Mouse (Mus musculus) embryonic facial prominence, embryonic 12.5 days (tissue): ENCODE data around the gene Abcd3. TPM values are rescaled to one million over a fixed set of nuclear protein-coding genes. Genes with fewer than 3 reads are reported as not detected.

ENCODE experiments used
- ATAC-seq: fragments of 200-750 bp; cut with Nextera tagmentation; 2 replicates; pipeline ENCODE4 v1.8.0; 2017; ENCODE audit not compliant: insufficient number of reproducible peaks, insufficient read depth, low FRiP score, low TSS enrichment
- H3K27ac ChIP-seq: fragments of 300-500 bp; sonication (generic); 2 replicates; pipeline ENCODE4 v1.5.1; 2016; ENCODE audit warnings: mild to moderate bottlenecking
- H3K27me3 ChIP-seq: fragments of 300-500 bp; sonication (generic); 2 replicates; pipeline ENCODE4 v1.6.1; 2016; ENCODE audit warnings: mild to moderate bottlenecking, moderate library complexity
- H3K36me3 ChIP-seq: fragments of 300-500 bp; sonication (generic); 2 replicates; pipeline ENCODE4 v1.6.1; 2016; ENCODE audit warnings: mild to moderate bottlenecking
- H3K4me1 ChIP-seq: fragments of 300-500 bp; sonication (generic); 2 replicates; pipeline ENCODE4 v1.6.1; 2016
- H3K4me2 ChIP-seq: fragments of 300-500 bp; sonication (generic); replicated peaks from 2 replicates; pipeline ENCODE4 v1.6.1; 2016; ENCODE audit warnings: mild to moderate bottlenecking, moderate library complexity
- H3K4me3 ChIP-seq: fragments of 300-500 bp; sonication (generic); 2 replicates; pipeline ENCODE4 v1.5.1; 2016; ENCODE audit warnings: mild to moderate bottlenecking
- H3K9ac ChIP-seq: fragments of 300-500 bp; sonication (generic); 2 replicates; pipeline ENCODE4 v1.6.1; 2016; ENCODE audit warnings: mild to moderate bottlenecking, moderate library complexity
- H3K9me3 ChIP-seq: fragments of 300-500 bp; sonication (generic); 2 replicates; pipeline ENCODE4 v1.6.1; 2016; ENCODE audit warnings: mild to moderate bottlenecking, moderate library complexity
- WGBS: fragments of 180-500 bp; shearing (Covaris S2); methylation state at CpG from one replicate; pipeline ENCODE4 v1.1.7; 2016; 5-methylcytosine and 5-hydroxymethylcytosine counted together
- polyA plus RNA-seq: library from polyadenylated mRNA; unstranded; fragments of >200 nt; fragmentation: Nextera tagmentation; extraction: Ambion mirVana; gene quantifications from 2 replicates; pipeline ENCODE4 v1.2.1, GENCODE M21; 2016

Abcd3 gene
- polyA plus RNA-seq, 1 experiment from 2014 or later = 64.2 TPM

- 28% methylated on average over 18 of the region's 18 CpGs for WGBS
- H3K9me3 ChIP-seq = no peaks in the 10 kb centered on the region
- H3K27ac ChIP-seq = no peak overlapping the region
These were observed 78.9 kb downstream of the Abcd3 start for GRCm38 (mm10) chr3:121736025-121736744.

GRCm38 (mm10) chr3:121735542-121735941, 79.6 kb downstream of the Abcd3 start:
- no peak overlapping the region for H3K27ac ChIP-seq
- no peak overlapping the region for H3K4me2 ChIP-seq
- no peaks in the 10 kb centered on the region for H3K27me3 ChIP-seq
- H3K9ac ChIP-seq = no peak overlapping the region
- 78% methylated on average over 7 of the region's 7 CpGs for WGBS
- peaks cover 6% of the 10 kb centered on the region for H3K4me1 ChIP-seq
- peaks cover 10% of the 10 kb centered on the region; the same call in 1 of the 2 replicates for H3K36me3 ChIP-seq
- no peak overlapping the region for H3K4me3 ChIP-seq
- ATAC-seq = no peak
- no peaks in the 10 kb centered on the region for H3K9me3 ChIP-seq

More at GRCm38 (mm10) chr3:121736025-121736744, 78.9 kb downstream of the Abcd3 start:
- Histone ChIP-seq H3K27me3 (no peaks in the 10 kb centered on the region), H3K36me3 (peaks cover 10% of the 10 kb centered on the region; the same call in 1 of the 2 replicates), H3K9ac (no peak overlapping the region), H3K4me1 (peaks cover 6% of the 10 kb centered on the region), H3K4me2 (no peak overlapping the region), H3K4me3 (no peak overlapping the region)
- ATAC-seq = no peak; the same call in 1 of the 2 replicates

DNA sequence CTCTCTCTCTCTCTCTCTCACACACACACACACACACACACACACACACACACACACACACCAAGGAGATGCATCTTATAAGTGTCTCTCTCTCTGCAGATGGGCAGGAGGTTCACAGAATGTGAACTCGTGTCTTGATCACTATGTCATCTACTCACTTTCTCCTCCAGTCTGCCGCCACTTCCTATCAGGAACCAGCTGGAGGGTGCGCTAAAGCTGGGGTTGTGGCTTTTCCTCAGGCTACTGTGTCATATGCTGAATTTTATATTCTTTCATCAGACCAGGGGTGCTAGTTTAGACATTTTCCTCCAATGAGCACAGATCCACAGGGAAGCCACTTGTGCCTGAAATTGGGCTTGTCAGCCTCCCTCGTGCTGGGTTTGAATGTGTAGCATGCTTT, 85.4 kb downstream of the Abcd3 start:
- no peak for ATAC-seq
- no peaks in the 10 kb centered on the region for H3K9me3 ChIP-seq
- H3K4me1 ChIP-seq = 0 out of 2 replicates have a peak, but pooled peaks cover 4% of the 10 kb centered on the region
- H3K4me3 ChIP-seq = no peak overlapping the region
- H3K4me2 ChIP-seq = no peak overlapping the region
- H3K36me3 ChIP-seq = peaks cover 10% of the 10 kb centered on the region; the same call in 1 of the 2 replicates
- no peak overlapping the region for H3K27ac ChIP-seq
- 0 out of 2 replicates have a peak, but pooled peaks cover under 1% of the 10 kb centered on the region for H3K27me3 ChIP-seq
- 82% methylated on average over 4 of the region's 4 CpGs for WGBS
- no peak overlapping the region for H3K9ac ChIP-seq

DNA sequence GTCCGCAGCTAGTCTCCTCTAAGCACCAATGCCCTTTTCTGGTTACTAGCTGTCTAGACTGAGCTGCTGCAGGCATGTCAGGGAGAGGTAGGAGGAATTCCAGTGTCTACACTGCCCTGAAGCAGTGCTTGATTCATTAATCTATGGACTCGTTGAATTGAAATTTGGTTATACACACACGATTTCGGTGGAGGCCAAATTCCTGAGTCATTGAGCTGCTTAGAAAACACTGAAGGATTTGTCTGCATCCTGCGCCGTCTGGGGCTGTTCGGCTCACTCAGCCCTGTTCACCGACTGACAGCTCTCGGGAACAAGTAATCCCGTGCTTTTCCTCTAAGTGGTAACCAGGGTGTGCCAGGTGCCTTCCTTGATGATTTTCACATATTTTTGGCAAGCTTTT, 89.5 kb downstream of the Abcd3 start:
- H3K9ac ChIP-seq = no peak overlapping the region
- no peak for ATAC-seq
- H3K4me1 ChIP-seq = peaks cover 22% of the 10 kb centered on the region
- no peak overlapping the region for H3K27ac ChIP-seq
- H3K4me3 ChIP-seq = no peak overlapping the region
- 77% methylated on average over 10 of the region's 10 CpGs for WGBS
- peaks cover 12% of the 10 kb centered on the region; the same call in 1 of the 2 replicates for H3K27me3 ChIP-seq
- no peaks in the 10 kb centered on the region for H3K9me3 ChIP-seq
- H3K36me3 ChIP-seq = no peaks in the 10 kb centered on the region
- peak overlapping the region; percentile 87; the same call in 1 of the 2 replicates for H3K4me2 ChIP-seq

DNA sequence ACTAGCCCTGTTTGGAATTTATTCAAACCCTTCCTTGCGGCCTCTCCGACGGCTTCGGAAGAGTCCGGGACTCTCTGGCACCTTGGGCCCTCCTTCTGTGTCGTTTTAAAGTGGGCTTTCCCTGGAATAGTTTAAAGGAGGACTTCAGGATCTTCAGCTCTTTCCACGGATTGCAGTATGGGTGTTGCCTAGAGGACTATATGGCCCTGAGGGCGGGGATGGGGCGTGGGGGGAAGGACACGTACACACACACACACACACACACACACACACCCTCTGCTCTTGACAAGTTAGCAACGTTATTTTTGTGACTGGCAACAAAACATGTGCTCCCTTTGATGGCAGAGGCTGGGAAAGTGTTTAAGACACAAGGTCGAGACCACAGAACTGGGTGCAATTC, 90.5 kb downstream of the Abcd3 start:
- H3K27ac ChIP-seq = no peak overlapping the region
- no peaks in the 10 kb centered on the region for H3K9me3 ChIP-seq
- H3K9ac ChIP-seq = peak overlapping the region; percentile 20; the same call in 1 of the 2 replicates
- peak overlapping the region; percentile 87 for H3K4me2 ChIP-seq
- peak overlapping the region; percentile 65 for H3K4me3 ChIP-seq
- H3K27me3 ChIP-seq = peaks cover 12% of the 10 kb centered on the region; the same call in 1 of the 2 replicates
- 34% methylated on average over 12 of the region's 12 CpGs for WGBS
- ATAC-seq = no peak
- no peaks in the 10 kb centered on the region for H3K36me3 ChIP-seq
- peaks cover 22% of the 10 kb centered on the region for H3K4me1 ChIP-seq

DNA sequence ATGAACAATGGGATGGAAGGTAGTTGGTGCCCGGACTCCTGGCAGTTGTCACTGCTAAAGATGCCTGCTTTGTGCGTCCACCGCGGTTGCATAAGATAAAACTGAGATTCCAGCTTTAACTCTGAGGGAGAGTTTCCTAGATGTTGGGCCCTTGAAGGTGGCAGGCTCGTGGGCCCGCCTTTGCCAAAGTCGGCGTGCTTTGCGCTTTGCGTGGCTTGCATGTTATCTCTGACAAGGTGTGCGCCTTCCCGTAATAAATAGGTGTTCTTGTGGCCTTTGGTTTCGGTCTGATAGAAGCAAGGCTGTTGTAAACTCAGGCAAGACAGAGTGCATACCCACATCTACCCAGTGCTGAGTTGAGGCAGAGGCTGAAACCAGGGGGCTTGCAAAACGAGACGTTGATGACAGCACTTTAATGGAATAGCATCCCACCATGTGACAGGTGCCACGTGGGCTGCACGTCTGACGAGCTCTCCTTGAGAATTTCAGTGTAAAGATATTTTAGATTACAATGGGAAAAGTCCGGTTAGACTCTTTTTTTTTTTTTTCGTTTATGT, 91.1 kb downstream of the Abcd3 start:
- ATAC-seq = no peak
- Histone ChIP-seq H3K9ac (peak overlapping the region; percentile 52; the same call in 1 of the 2 replicates), H3K27ac (no peak overlapping the region), H3K9me3 (no peaks in the 10 kb centered on the region), H3K4me3 (peak overlapping the region; percentile 65), H3K27me3 (peaks cover 12% of the 10 kb centered on the region; the same call in 1 of the 2 replicates), H3K4me2 (peak overlapping the region; percentile 87), H3K36me3 (no peaks in the 10 kb centered on the region), H3K4me1 (peaks cover 22% of the 10 kb centered on the region)
- 5% methylated on average over 20 of the region's 20 CpGs for WGBS

- peaks cover 12% of the 10 kb centered on the region; the same call in 1 of the 2 replicates for H3K27me3 ChIP-seq
- under 1% methylated on average over 63 of the region's 73 CpGs for WGBS
These were observed 91.9 kb downstream of the Abcd3 start, which contains the start of gene F3 for GRCm38 (mm10) chr3:121722971-121723844. TSS of gene F3 (plus strand) at chr3:121723537.

GRCm38 (mm10) chr3:121721691-121722070, 93.4 kb downstream of the Abcd3 start:
- Histone ChIP-seq H3K9ac (no peak overlapping the region), H3K4me2 (no peak overlapping the region), H3K4me1 (peaks cover 22% of the 10 kb centered on the region), H3K27ac (no peak overlapping the region), H3K4me3 (no peak overlapping the region), H3K9me3 (no peaks in the 10 kb centered on the region), H3K36me3 (no peaks in the 10 kb centered on the region), H3K27me3 (peaks cover 12% of the 10 kb centered on the region; the same call in 1 of the 2 replicates)
- ATAC-seq = no peak
- 74% methylated on average over 7 of the region's 7 CpGs for WGBS

More at GRCm38 (mm10) chr3:121722971-121723844, 91.9 kb downstream of the Abcd3 start, which contains the start of gene F3:
- H3K27ac ChIP-seq = no peak within 1 kb of the TSS
- ATAC-seq = peak; percentile 89
- peak within 1 kb of the TSS; percentile 65 for H3K4me3 ChIP-seq
- H3K36me3 ChIP-seq = no peaks in the 10 kb centered on the region
- H3K9me3 ChIP-seq = no peaks in the 10 kb centered on the region
- peak within 1 kb of the TSS; percentile 87 for H3K4me2 ChIP-seq
- peaks cover 22% of the 10 kb centered on the region for H3K4me1 ChIP-seq
- H3K9ac ChIP-seq = peak within 1 kb of the TSS; percentile 52

DNA sequence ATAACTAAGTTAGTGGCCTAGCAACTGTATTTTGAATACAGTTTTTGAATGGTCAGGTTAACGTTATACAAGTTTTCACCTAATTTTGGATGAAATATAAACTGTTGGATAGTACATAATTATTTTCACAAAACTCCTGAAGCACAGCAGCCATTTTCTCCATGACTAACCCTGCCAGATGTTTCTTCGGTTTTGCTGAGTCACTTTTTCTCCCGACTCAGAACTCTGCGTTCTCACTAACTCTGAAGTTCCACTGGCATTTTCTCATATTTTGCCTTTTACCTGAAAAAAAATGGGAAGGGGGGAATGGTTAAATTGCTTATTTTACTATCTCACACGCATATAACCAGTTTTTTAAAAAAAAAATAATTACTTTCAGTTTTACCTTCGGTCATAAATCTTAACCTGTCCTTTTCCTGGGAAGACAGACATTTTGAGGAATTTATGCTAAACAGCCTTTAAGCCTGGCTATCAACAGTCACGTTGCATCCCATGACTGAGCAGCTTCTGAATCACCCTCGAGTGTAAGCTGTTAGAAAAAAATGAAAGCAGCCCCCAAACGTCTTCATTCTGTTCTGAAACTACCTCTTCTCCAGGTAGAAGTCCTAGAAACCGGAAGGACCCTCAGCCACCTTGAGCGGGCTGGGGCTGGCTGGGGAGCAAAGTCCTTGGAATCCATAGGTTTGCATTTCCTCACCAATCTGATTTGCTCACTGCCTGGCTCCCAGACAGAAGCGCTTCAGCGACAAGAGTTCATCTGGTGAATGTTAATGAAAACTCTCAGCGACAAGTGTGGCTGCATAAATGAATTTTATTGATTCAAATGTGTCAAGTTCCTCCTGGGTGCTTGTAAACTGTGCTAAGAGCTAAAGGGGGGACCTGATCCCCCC, 94.1 kb downstream of the Abcd3 start:
- Histone ChIP-seq H3K4me2 (no peak overlapping the region), H3K4me3 (no peak overlapping the region), H3K36me3 (no peaks in the 10 kb centered on the region), H3K9ac (no peak overlapping the region), H3K27me3 (peaks cover 12% of the 10 kb centered on the region; the same call in 1 of the 2 replicates), H3K4me1 (peaks cover 22% of the 10 kb centered on the region), H3K9me3 (no peaks in the 10 kb centered on the region), H3K27ac (no peak overlapping the region)
- WGBS = 50% methylated on average over 14 of the region's 14 CpGs
- ATAC-seq = no peak

DNA sequence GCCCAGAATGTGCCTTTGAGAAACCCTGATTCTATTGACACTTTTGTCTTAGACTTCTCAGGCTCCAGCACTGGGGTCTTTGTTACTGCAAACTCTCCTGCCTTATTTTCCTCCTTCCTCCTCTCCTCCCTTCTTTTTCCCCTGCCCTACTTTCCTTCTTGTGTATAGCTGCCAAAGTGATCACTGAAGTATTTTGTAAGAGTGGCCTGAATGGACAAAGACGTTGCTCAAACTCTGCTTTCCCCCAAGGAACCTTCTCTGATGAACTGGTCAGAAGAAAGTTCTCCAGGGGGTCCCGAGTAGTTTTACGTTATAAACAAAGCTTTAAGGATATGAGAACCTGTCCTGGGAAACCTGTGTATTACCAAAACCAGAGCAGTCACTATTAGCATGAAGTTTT, 95.4 kb downstream of the Abcd3 start:
- no peak for ATAC-seq
- no peaks in the 10 kb centered on the region for H3K9me3 ChIP-seq
- H3K4me2 ChIP-seq = no peak overlapping the region
- H3K36me3 ChIP-seq = no peaks in the 10 kb centered on the region
- no peak overlapping the region for H3K4me3 ChIP-seq
- peaks cover 18% of the 10 kb centered on the region for H3K4me1 ChIP-seq
- 78% methylated on average over 3 of the region's 3 CpGs for WGBS
- no peak overlapping the region for H3K9ac ChIP-seq
- no peak overlapping the region for H3K27ac ChIP-seq
- peaks cover 12% of the 10 kb centered on the region; the same call in 1 of the 2 replicates for H3K27me3 ChIP-seq
